ENCODE assay signal across 27 mouse cellular contexts in genomic region chr7:64884187-64884862, GRCm38 (mm10). TPM values are rescaled to one million over a fixed set of nuclear protein-coding genes. Genes with fewer than 3 reads are reported as not detected.
DNase-seq lines count a peak whose midpoint lies in the region; ATAC-seq lines count a peak whose summit lies in the region.
"Had no signal": no experiment of that assay in that cellular context is flagged by ENCODE, and none has a peak within 500 bp of the region (broad histone marks: within the 10 kb centered on the region; RNA-seq: fewer than 3 reads in every experiment).

No protein-coding gene starts in this region.

- peaks cover 15% of the 10 kb centered on the region for H3K4me1 ChIP-seq in hindbrain, embryonic 13.5 days (replicated peaks)
- H3K4me1 ChIP-seq in hindbrain, embryonic 12.5 days = no peaks in the 10 kb centered on the region
- peaks cover 10% of the 10 kb centered on the region for H3K4me1 ChIP-seq in neural tube, embryonic 13.5 days (replicated peaks)
- H3K4me1 ChIP-seq in hindbrain, embryonic 16.5 days (ENCODE audit: control insufficient read depth, insufficient read depth, low read depth, low read length) = no peaks in the 10 kb centered on the region; the same call in none of the 2 replicates
- no peaks in the 10 kb centered on the region for H3K4me1 ChIP-seq in liver, embryonic 11.5 days (replicated peaks; ENCODE audit: control insufficient read depth, insufficient read depth, low read length)
- H3K4me1 ChIP-seq: limb, embryonic 15.5 days; liver, embryonic 15.5 days; lung, embryonic 15.5 days had no signal

- peak; percentile 69; the same call in 1 of the 2 replicates for ATAC-seq in hindbrain, embryonic 13.5 days (ENCODE audit: low FRiP score)
- no peak for ATAC-seq in hindbrain, embryonic 12.5 days (ENCODE audit: low FRiP score)
- peak; percentile 50 for ATAC-seq in neural tube, embryonic 13.5 days (ENCODE audit: low read depth)
- peak; percentile 46; the same call in 1 of the 2 replicates for ATAC-seq in hindbrain, embryonic 16.5 days
- no peak for ATAC-seq in liver, embryonic 11.5 days (replicated peaks; ENCODE audit: low FRiP score)
- ATAC-seq: CD4-positive, CD25-positive, alpha-beta regulatory T cell, adult 4 months had no signal

- no peaks in the 10 kb centered on the region for H3K9me3 ChIP-seq in hindbrain, embryonic 13.5 days
- no peaks in the 10 kb centered on the region for H3K9me3 ChIP-seq in hindbrain, embryonic 12.5 days (replicated peaks)
- H3K9me3 ChIP-seq in neural tube, embryonic 13.5 days = no peaks in the 10 kb centered on the region
- H3K9me3 ChIP-seq in hindbrain, embryonic 16.5 days (ENCODE audit: control insufficient read depth, low read length) = no peaks in the 10 kb centered on the region
- H3K9me3 ChIP-seq in liver, embryonic 11.5 days (ENCODE audit: control insufficient read depth, low read length) = no peaks in the 10 kb centered on the region
- H3K9me3 ChIP-seq: embryonic facial prominence, embryonic 15.5 days; heart, embryonic 13.5 days; limb, embryonic 15.5 days; liver, embryonic 15.5 days; lung, embryonic 15.5 days had no signal

- H3K36me3 ChIP-seq in hindbrain, embryonic 13.5 days = no peaks in the 10 kb centered on the region
- no peaks in the 10 kb centered on the region for H3K36me3 ChIP-seq in hindbrain, embryonic 12.5 days
- no peaks in the 10 kb centered on the region for H3K36me3 ChIP-seq in neural tube, embryonic 13.5 days
- H3K36me3 ChIP-seq in hindbrain, embryonic 16.5 days (ENCODE audit: control insufficient read depth, insufficient read depth, low read length) = no peaks in the 10 kb centered on the region
- no peaks in the 10 kb centered on the region for H3K36me3 ChIP-seq in liver, embryonic 11.5 days (ENCODE audit: control insufficient read depth, insufficient read depth, low read length)
- H3K36me3 ChIP-seq: embryonic facial prominence, embryonic 15.5 days; heart, embryonic 13.5 days; limb, embryonic 15.5 days; liver, embryonic 15.5 days; lung, embryonic 15.5 days had no signal

- no peak for DNase-seq in neural tube, embryonic 10.5 days (ENCODE audit: extremely low spot score, low spot score)
- no peak for DNase-seq in heart, adult 11 months
- no peak for DNase-seq in liver, embryonic 11.5 days (ENCODE audit: low spot score)
- DNase-seq: adrenal gland, postnatal 36 days; cerebellum, adult 11 months; cerebellum, adult 9-11 months; gastrocnemius, postnatal 14 days; heart, adult 2 months; heart, postnatal 14 days; kidney, adult 18-20 months; kidney, postnatal 4 days; left cerebral cortex, postnatal 4 days; lung, postnatal 4 days; right cerebral cortex, postnatal 14 days; thymus, adult 2 months had no signal

- peak overlapping the region; percentile 35; the same call in 1 of the 2 replicates for H3K27ac ChIP-seq in hindbrain, embryonic 13.5 days
- H3K27ac ChIP-seq in hindbrain, embryonic 12.5 days = no peak overlapping the region
- H3K27ac ChIP-seq in neural tube, embryonic 13.5 days (replicated peaks) = no peak overlapping the region
- no peak overlapping the region for H3K27ac ChIP-seq in hindbrain, embryonic 16.5 days (ENCODE audit: low read depth, low read length)
- H3K27ac ChIP-seq in liver, embryonic 11.5 days (ENCODE audit: low read depth, low read length) = no peak overlapping the region
- H3K27ac ChIP-seq: embryonic facial prominence, embryonic 15.5 days; heart, adult 2 months; heart, embryonic 13.5 days; left cerebral cortex, adult 2 months; limb, embryonic 15.5 days; liver, embryonic 15.5 days; lung, embryonic 15.5 days; stomach, postnatal 0 days had no signal

- no peak overlapping the region for H3K4me3 ChIP-seq in hindbrain, embryonic 13.5 days
- H3K4me3 ChIP-seq in hindbrain, embryonic 12.5 days = no peak overlapping the region
- H3K4me3 ChIP-seq in neural tube, embryonic 13.5 days = no peak overlapping the region
- no peak overlapping the region for H3K4me3 ChIP-seq in hindbrain, embryonic 16.5 days (ENCODE audit: low read length)
- no peak overlapping the region for H3K4me3 ChIP-seq in liver, embryonic 11.5 days (ENCODE audit: low read depth, low read length)
- H3K4me3 ChIP-seq: embryonic facial prominence, embryonic 15.5 days; heart, adult 2 months; heart, embryonic 13.5 days; left cerebral cortex, adult 2 months; limb, embryonic 15.5 days; liver, embryonic 15.5 days; lung, embryonic 15.5 days had no signal

- WGBS in hindbrain, embryonic 13.5 days = 59% methylated on average over 11 of the region's 11 CpGs
- WGBS in hindbrain, embryonic 12.5 days = 78% methylated on average over 11 of the region's 11 CpGs
- 66% methylated on average over 11 of the region's 11 CpGs for WGBS in neural tube, embryonic 13.5 days
- whole genome bisulfite sequencing in hindbrain, embryonic 16.5 days = 51% methylated on average over 11 of the region's 11 CpGs
- WGBS in liver, embryonic 11.5 days = 66% methylated on average over 11 of the region's 11 CpGs

- no peak overlapping the region for H3K4me2 ChIP-seq in hindbrain, embryonic 13.5 days
- no peak overlapping the region for H3K4me2 ChIP-seq in hindbrain, embryonic 12.5 days (replicated peaks)
- H3K4me2 ChIP-seq in neural tube, embryonic 13.5 days = no peak overlapping the region
- H3K4me2 ChIP-seq in hindbrain, embryonic 16.5 days (ENCODE audit: low read length) = no peak overlapping the region
- H3K4me2 ChIP-seq in liver, embryonic 11.5 days = no peak overlapping the region
- H3K4me2 ChIP-seq: embryonic facial prominence, embryonic 15.5 days; heart, embryonic 13.5 days; limb, embryonic 15.5 days; liver, embryonic 15.5 days; lung, embryonic 15.5 days had no signal

- no peaks in the 10 kb centered on the region for H3K27me3 ChIP-seq in hindbrain, embryonic 13.5 days
- no peaks in the 10 kb centered on the region for H3K27me3 ChIP-seq in hindbrain, embryonic 12.5 days
- no peaks in the 10 kb centered on the region for H3K27me3 ChIP-seq in neural tube, embryonic 13.5 days
- no peaks in the 10 kb centered on the region for H3K27me3 ChIP-seq in hindbrain, embryonic 16.5 days (replicated peaks; ENCODE audit: control insufficient read depth, insufficient read depth, low read length)
- no peaks in the 10 kb centered on the region for H3K27me3 ChIP-seq in liver, embryonic 11.5 days (replicated peaks; ENCODE audit: control insufficient read depth, insufficient read depth, low read length)
- H3K27me3 ChIP-seq: embryonic facial prominence, embryonic 15.5 days; heart, embryonic 13.5 days; limb, embryonic 15.5 days; liver, embryonic 15.5 days; lung, embryonic 15.5 days had no signal

- H3K9ac ChIP-seq in hindbrain, embryonic 13.5 days = no peak overlapping the region
- no peak overlapping the region for H3K9ac ChIP-seq in hindbrain, embryonic 12.5 days
- H3K9ac ChIP-seq in neural tube, embryonic 13.5 days = no peak overlapping the region
- H3K9ac ChIP-seq in hindbrain, embryonic 16.5 days (ENCODE audit: low read depth, low read length) = no peak overlapping the region
- no peak overlapping the region for H3K9ac ChIP-seq in liver, embryonic 11.5 days (ENCODE audit: low read depth, low read length)
- H3K9ac ChIP-seq: embryonic facial prominence, embryonic 15.5 days; heart, embryonic 13.5 days; limb, embryonic 15.5 days; liver, embryonic 15.5 days; lung, embryonic 15.5 days had no signal

RNA-seq across cellular contexts. Expression of gene Nsmce3, which starts 11.5 kb away (rescaled TPM):
- polyA plus RNA-seq in hindbrain, embryonic 13.5 days (2015; fragmentation: Nextera tagmentation; extraction: Ambion mirVana) = 10.2 and 10.8 TPM in 2 replicates
- 10.9 and 11.1 TPM in 2 replicates for polyA plus RNA-seq in hindbrain, embryonic 12.5 days (2016; fragmentation: Nextera tagmentation; extraction: Ambion mirVana)
- 9.7 and 10.4 TPM in 2 replicates for polyA plus RNA-seq in neural tube, embryonic 13.5 days (2015; fragmentation: Nextera tagmentation; extraction: Ambion mirVana)
- 10.2 and 10.9 TPM in 2 replicates for polyA plus RNA-seq in hindbrain, embryonic 16.5 days (2015; fragmentation: Nextera tagmentation; extraction: Ambion mirVana)
- 11.3 and 11.6 TPM in 2 replicates for polyA plus RNA-seq in liver, embryonic 11.5 days (2014; fragmentation: Nextera tagmentation; extraction: Ambion mirVana)

Comparison
In these comparisons a context has a peak if more than half of its experiments do, and no peak if none do; other contexts are left out.
1. ATAC-seq: peak in hindbrain, embryonic 13.5 days (single experiment), neural tube, embryonic 13.5 days (single experiment) and hindbrain, embryonic 16.5 days (single experiment); none in hindbrain, embryonic 12.5 days (single experiment) and liver, embryonic 11.5 days (single experiment).